Mouse (Mus musculus) CH12.LX (cell line): ENCODE results near the gene 4930469K13Rik. TPM values are rescaled to one million over a fixed set of nuclear protein-coding genes. Genes with fewer than 3 reads are reported as not detected.

Experiments used
- DNase-seq: peaks from one replicate; pipeline ENCODE4 v3.0.0-alpha.2; 2013; ENCODE audit errors: extremely low read depth
- H3K27ac ChIP-seq: 2 replicates; pipeline ENCODE4 v1.5.1; 2012; ENCODE audit warnings: low read depth, mild to moderate bottlenecking, control low read depth, moderate library complexity; ENCODE audit not compliant: insufficient read depth
- H3K27me3 ChIP-seq: replicated peaks from 2 replicates; pipeline ENCODE3; 2012; ENCODE audit warnings: inconsistent platforms
- H3K36me3 ChIP-seq, 2 experiments: replicated peaks in 1 of 2; 2 replicates each; pipeline versions ENCODE3 to v1.6.1; 2012; ENCODE audit warnings: inconsistent platforms in 1 of 2, low read length in 1 of 2, mild to moderate bottlenecking in 1 of 2, mixed read lengths in 1 of 2, moderate library complexity in 1 of 2; ENCODE audit not compliant: control insufficient read depth in 1 of 2, insufficient read depth in 1 of 2
- H3K4me1 ChIP-seq, 2 experiments: 2 replicates each; pipeline ENCODE4 v1.6.1; 2012; ENCODE audit warnings: inconsistent platforms in 1 of 2, moderate library complexity in 1 of 2; ENCODE audit not compliant: insufficient read depth in 2 of 2, control insufficient read depth in 1 of 2
- H3K4me2 ChIP-seq: 2 replicates; pipeline ENCODE4 v1.6.1; 2012; ENCODE audit warnings: low read depth, mild to moderate bottlenecking, control low read depth; ENCODE audit not compliant: poor library complexity, insufficient read depth, severe bottlenecking
- H3K4me3 ChIP-seq, 3 experiments: fragments of 150-350 bp in 1 of 3; sonication (generic) in 1 of 3; replicated peaks in 1 of 3; 2 replicates each; pipeline versions ENCODE3 to v1.5.1; 2011 to 2012; ENCODE audit warnings: low read depth in 2 of 3, low read length in 2 of 3, mild to moderate bottlenecking in 2 of 3, moderate library complexity in 2 of 3, control low read depth in 1 of 3, improper control_type of control experiment in 1 of 3, inconsistent platforms in 1 of 3, mixed read lengths in 1 of 3; ENCODE audit not compliant: poor library complexity in 1 of 3
- H3K79me2 ChIP-seq: replicated peaks from 2 replicates; pipeline ENCODE4 v1.6.1; 2012; ENCODE audit warnings: mild to moderate bottlenecking, moderate library complexity; ENCODE audit not compliant: control insufficient read depth, poor library complexity, insufficient read depth, severe bottlenecking; ENCODE audit errors: extremely low read depth
- H3K9ac ChIP-seq: 2 replicates; pipeline ENCODE4 v1.6.1; 2012; ENCODE audit warnings: low read depth, mild to moderate bottlenecking, control low read depth, moderate library complexity; ENCODE audit not compliant: insufficient read depth
- H3K9me3 ChIP-seq: replicated peaks from 2 replicates; pipeline ENCODE3; 2012; ENCODE audit warnings: low read length, inconsistent platforms, mixed read lengths
- BHLHE40 ChIP-seq: IDR thresholded peaks from 2 replicates; pipeline ENCODE4 v1.6.1; 2011; ENCODE audit warnings: mild to moderate bottlenecking, low read depth, low read length, improper control_type of control experiment
- CHD1 ChIP-seq: IDR thresholded peaks from 2 replicates; pipeline ENCODE4 v1.6.1; 2012; ENCODE audit warnings: low read depth, low read length, improper control_type of control experiment, inconsistent platforms
- CTCF ChIP-seq, 2 experiments: IDR thresholded peaks in 1 of 2; conservative IDR thresholded peaks in 1 of 2; 2 replicates each; pipeline ENCODE4 v1.5.1; 2011 to 2012; ENCODE audit warnings: low read depth in 2 of 2, low read length in 2 of 2, improper control_type of control experiment in 1 of 2, inconsistent platforms in 1 of 2, mild to moderate bottlenecking in 1 of 2, moderate library complexity in 1 of 2
- E2F4 ChIP-seq: IDR thresholded peaks from 2 replicates; pipeline ENCODE4 v1.6.1; 2011; ENCODE audit warnings: low read depth, low read length, improper control_type of control experiment; ENCODE audit not compliant: insufficient replicate concordance
- ELF1 ChIP-seq: IDR thresholded peaks from 2 replicates; pipeline ENCODE4 v1.6.1; 2014; ENCODE audit warnings: low read depth, mild to moderate bottlenecking, inconsistent platforms, low read length, improper control_type of control experiment
- EP300 ChIP-seq: IDR thresholded peaks from 2 replicates; pipeline ENCODE4 v1.6.1; 2011; ENCODE audit warnings: low read length, improper control_type of control experiment
- GABPA ChIP-seq: IDR thresholded peaks from 2 replicates; pipeline ENCODE4 v1.6.1; 2012; ENCODE audit warnings: low read depth, low read length, improper control_type of control experiment, inconsistent platforms; ENCODE audit not compliant: insufficient replicate concordance
- HCFC1 ChIP-seq: IDR thresholded peaks from 2 replicates; pipeline ENCODE4 v1.6.1; 2012; ENCODE audit warnings: low read depth, mild to moderate bottlenecking, inconsistent platforms, low read length, improper control_type of control experiment
- JUND ChIP-seq: conservative IDR thresholded peaks from 2 replicates; pipeline ENCODE4 v1.6.1; 2011; ENCODE audit warnings: low read depth, low read length, improper control_type of control experiment
- MAFK ChIP-seq: IDR thresholded peaks from 2 replicates; pipeline ENCODE4 v1.6.1; 2011; ENCODE audit warnings: low read length, improper control_type of control experiment; ENCODE audit not compliant: insufficient replicate concordance
- MEF2A ChIP-seq: IDR thresholded peaks from 2 replicates; pipeline ENCODE4 v1.6.1; 2014; ENCODE audit warnings: low read depth, mild to moderate bottlenecking, inconsistent platforms, low read length, improper control_type of control experiment, borderline replicate concordance
- MYC ChIP-seq: IDR thresholded peaks from 2 replicates; pipeline ENCODE4 v1.6.1; 2011; ENCODE audit warnings: low read depth, mild to moderate bottlenecking, improper control_type of control experiment, low read length
- NELFE ChIP-seq: IDR thresholded peaks from 2 replicates; pipeline ENCODE4 v1.6.1; 2011; ENCODE audit warnings: low read depth, low read length, improper control_type of control experiment
- NRF1 ChIP-seq: IDR thresholded peaks from 2 replicates; pipeline ENCODE4 v1.6.1; 2014; ENCODE audit warnings: low read depth, mild to moderate bottlenecking, inconsistent platforms, low read length, improper control_type of control experiment, moderate library complexity
- PAX5 ChIP-seq: IDR thresholded peaks from 2 replicates; pipeline ENCODE4 v1.6.1; 2012; ENCODE audit warnings: low read length, inconsistent platforms, mixed read lengths
- POLR2A ChIP-seq: IDR thresholded peaks from 2 replicates; pipeline ENCODE4 v1.6.1; 2011; ENCODE audit warnings: low read depth, mild to moderate bottlenecking, improper control_type of control experiment, low read length
- POLR2AphosphoS2 ChIP-seq: IDR thresholded peaks from 2 replicates; pipeline ENCODE4 v1.6.1; 2011; ENCODE audit warnings: low read depth, low read length, improper control_type of control experiment
- RAD21 ChIP-seq: IDR thresholded peaks from 2 replicates; pipeline ENCODE4 v1.6.1; 2011; ENCODE audit warnings: low read depth, mild to moderate bottlenecking, low read length, improper control_type of control experiment, moderate library complexity
- RCOR1 ChIP-seq: conservative IDR thresholded peaks from 2 replicates; pipeline ENCODE4 v1.6.1; 2012; ENCODE audit warnings: low read depth, mild to moderate bottlenecking, inconsistent platforms, low read length, improper control_type of control experiment
- SMC3 ChIP-seq: IDR thresholded peaks from 2 replicates; pipeline ENCODE4 v1.6.1; 2011; ENCODE audit warnings: low read depth, low read length, improper control_type of control experiment
- TBP ChIP-seq: conservative IDR thresholded peaks from 2 replicates; pipeline ENCODE4 v1.6.1; 2011; ENCODE audit warnings: low read depth, low read length, improper control_type of control experiment
- TCF12 ChIP-seq: IDR thresholded peaks from 2 replicates; pipeline ENCODE4 v1.6.1; 2014; ENCODE audit warnings: low read depth, mild to moderate bottlenecking, inconsistent platforms, low read length, improper control_type of control experiment
- USF1 ChIP-seq: IDR thresholded peaks from 2 replicates; pipeline ENCODE4 v1.6.1; 2014; ENCODE audit warnings: low read depth, mild to moderate bottlenecking, inconsistent platforms, low read length, improper control_type of control experiment
- USF2 ChIP-seq: conservative IDR thresholded peaks from 2 replicates; pipeline ENCODE4 v1.6.1; 2011; ENCODE audit warnings: low read depth, low read length, improper control_type of control experiment
- ZC3H11A ChIP-seq: IDR thresholded peaks from 2 replicates; pipeline ENCODE4 v1.6.1; 2012; ENCODE audit warnings: low read depth, mild to moderate bottlenecking, inconsistent platforms, low read length, improper control_type of control experiment
- ZKSCAN1 ChIP-seq: IDR thresholded peaks from 2 replicates; pipeline ENCODE4 v1.6.1; 2012; ENCODE audit warnings: low read depth, inconsistent platforms, low read length, improper control_type of control experiment, borderline replicate concordance
- dilution Hi-C: fragments of 300-500 bp; cut with MboI; formaldehyde crosslinking; loops from 2 replicates; pipeline ENCODE4 v1.14.3; 2020; ENCODE audit warnings: low sequenced_read_pairs; ENCODE audit not compliant: extremely low pct_unique_long_range_greater_than_20kb, extremely low pct_ligation_motif_present
- in situ Hi-C: fragments of 300-500 bp; cut with MboI; formaldehyde crosslinking; loops from 3 replicates; pipeline ENCODE4 v1.14.3; 2019; ENCODE audit warnings: low sequenced_read_pairs, low pct_ligation_motif_present, low pct_unique_long_range_greater_than_20kb, mixed read lengths
- polyA plus RNA-seq: library from polyadenylated mRNA; unstranded; fragments of >175 nt; gene quantifications from 2 replicates; pipeline ENCODE4 v1.2.1, GENCODE M21; 2012; ENCODE audit warnings: low read depth; ENCODE audit not compliant: insufficient read length
- total RNA-seq, 2 experiments: library from RNA; depleted of rRNA; stranded (reverse); fragments of 300-350 nt in 1 of 2; fragments of >200 nt in 1 of 2; gene quantifications; 2 replicates each; pipeline ENCODE4 v1.2.3; 2012 to 2014

4930469K13Rik gene
- total and polyA plus RNA-seq, 3 experiments, result not detected

- Histone ChIP-seq H3K27ac (no peak overlapping the region), H3K4me2 (no peak overlapping the region), H3K9me3 (no peaks in the 10 kb centered on the region), H3K36me3 (no peaks in the 10 kb centered on the region), H3K4me1 (peaks cover 8 to 13% of the 10 kb centered on the region in 2 experiments), H3K9ac (no peak overlapping the region), H3K79me2 (no peaks in the 10 kb centered on the region), H3K27me3 (no peaks in the 10 kb centered on the region), H3K4me3 (no peak overlapping the region)
- dilution Hi-C loops, result no loop called here
- TF ChIP-seq BHLHE40 (no peak), CTCF (conservative IDR thresholded peaks at IDR 0.05 in 1 of 2, IDR thresholded peaks at IDR 0.05 in 1 of 2; ENCODE audit: low read depth in 2 of 2, low read length in 2 of 2) (no peak), PAX5 (no peak), TBP (no peak), E2F4 (no peak), RAD21 (no peak), SMC3 (no peak), NELFE (no peak), TCF12 (no peak), HCFC1 (no peak), MEF2A (no peak), ELF1 (no peak), EP300 (no peak), MAFK (no peak)
- in situ Hi-C loops, result loop anchor here (25.0 kb wide), 1 partner anchor 240 kb away; the partner anchor contains the start of gene Foxi1
- no peak for DNase-seq
Measured at GRCm38 (mm10) chr11:33972114-33972513, 126.2 kb downstream of the 4930469K13Rik start.

GRCm38 (mm10) chr11:33969199-33969598, 129.2 kb downstream of the 4930469K13Rik start:
- peaks cover 13 to 38% of the 10 kb centered on the region in 2 experiments for H3K4me1 ChIP-seq
- TF ChIP-seq USF2 (no peak), MYC (no peak), CHD1 (no peak), NELFE (no peak), NRF1 (no peak), RCOR1 (no peak), POLR2A (no peak), ZC3H11A (no peak), USF1 (no peak), ZKSCAN1 (no peak), CTCF (conservative IDR thresholded peaks at IDR 0.05 in 1 of 2, IDR thresholded peaks at IDR 0.05 in 1 of 2; ENCODE audit: low read depth in 2 of 2, low read length in 2 of 2) (no peak), JUND (no peak), SMC3 (no peak), POLR2AphosphoS2 (no peak), GABPA (no peak)
- in situ Hi-C loops, result loop anchor here (25.0 kb wide), 1 partner anchor 243 kb away; the partner anchor contains the start of gene Foxi1
- dilution Hi-C loops, result no loop called here
- H3K79me2 ChIP-seq, result no peaks in the 10 kb centered on the region
- no peak overlapping the region for H3K4me2 ChIP-seq
- H3K27ac ChIP-seq, result no peak overlapping the region
- no peaks in the 10 kb centered on the region for H3K27me3 ChIP-seq
- H3K4me3 ChIP-seq, result no peak overlapping the region
- no peaks in the 10 kb centered on the region for H3K9me3 ChIP-seq
- no peaks in the 10 kb centered on the region for H3K36me3 ChIP-seq
- no peak for DNase-seq
- H3K9ac ChIP-seq, result no peak overlapping the region
